Mouse (Mus musculus): ENCODE measurements around the gene Stip1. TPM values are rescaled to one million over a fixed set of nuclear protein-coding genes. Genes with fewer than 3 reads are reported as not detected.
A peak's percentile ranks its signal among the peaks of the same experiment; 100 is the strongest.

Stip1 gene
- polyA plus RNA-seq, 1 experiment from 2014 or later, result 428 TPM

DNA sequence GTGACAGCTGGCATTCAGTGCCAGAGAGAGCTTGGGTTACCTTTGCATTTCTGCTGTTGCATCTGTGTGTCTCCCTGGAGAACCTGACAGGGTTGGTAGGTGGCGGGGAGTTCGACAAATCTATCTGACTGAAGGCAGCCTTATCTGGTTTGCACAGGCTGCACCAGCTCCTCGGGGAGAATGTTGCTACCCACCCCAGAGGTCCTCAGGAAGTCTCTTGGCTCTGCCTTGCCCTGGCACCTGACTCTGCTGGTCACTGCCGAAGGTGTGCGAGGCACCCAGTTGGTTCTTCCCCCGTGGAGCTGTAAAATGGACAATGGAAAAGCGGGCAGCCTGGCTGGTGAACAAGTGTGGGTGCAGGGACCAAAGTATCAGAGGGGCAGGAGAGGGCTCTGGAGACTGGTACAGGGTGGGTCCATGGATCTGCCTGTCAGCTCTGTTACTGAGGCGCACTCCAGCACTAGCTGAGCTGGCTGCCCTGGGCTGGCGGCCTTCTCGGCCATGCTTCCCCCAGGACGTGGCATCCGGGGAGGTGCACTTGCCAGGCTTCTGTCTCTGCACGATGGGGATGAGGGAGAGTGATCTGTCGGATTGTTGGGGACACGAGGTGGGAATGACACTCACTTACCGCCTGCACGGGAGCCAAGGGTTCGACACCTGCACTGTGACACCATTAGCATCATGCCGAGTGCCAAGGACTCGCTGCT is 27.7 kb upstream of the Stip1 start:
- WGBS, result 57% methylated on average over 20 of the region's 20 CpGs

DNA sequence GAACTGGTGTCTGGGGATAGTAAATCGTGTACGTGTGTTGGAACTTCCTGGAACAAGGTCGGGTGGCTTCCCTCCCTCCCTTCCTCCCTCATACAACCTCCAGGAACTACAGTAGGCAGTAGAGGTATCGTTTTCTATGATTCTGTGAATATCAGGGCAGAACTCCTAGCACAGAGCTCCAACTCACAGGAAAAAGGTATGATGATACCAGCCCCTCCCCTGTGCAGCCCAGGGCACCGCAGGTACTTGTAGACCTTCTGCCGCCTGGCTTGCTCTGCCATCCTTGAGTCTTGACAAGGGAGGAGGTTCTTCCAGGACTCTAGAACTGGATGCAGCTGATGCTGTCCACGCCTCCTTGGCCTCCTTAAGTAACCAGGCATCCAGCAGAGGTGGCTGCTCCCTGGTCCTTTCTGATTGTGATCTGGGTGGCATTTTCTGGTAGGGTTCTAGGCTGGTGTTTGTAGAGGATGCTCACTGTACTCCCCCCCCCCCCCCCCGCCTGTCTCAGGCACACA is 27.1 kb upstream of the Stip1 start:
- WGBS, result 44% methylated on average over 7 of the region's 8 CpGs
- no peak overlapping the region for H3K27ac ChIP-seq (ENCODE audit: low read depth, low read length)
- no peak for DNase-seq (ENCODE audit: low spot score)
- peaks cover 45% of the 10 kb centered on the region for H3K4me1 ChIP-seq (replicated peaks; ENCODE audit: control insufficient read depth, insufficient read depth, low read length)
- H3K4me2 ChIP-seq (ENCODE audit: low read depth, low read length, severe bottlenecking), result no peak overlapping the region
- no peaks in the 10 kb centered on the region for H3K36me3 ChIP-seq (ENCODE audit: control insufficient read depth, insufficient read depth, low read length)
- H3K9ac ChIP-seq (ENCODE audit: low read length), result 0 out of 2 replicates have a peak overlapping the region, but pooled peaks have one; percentile 23
- no peak for ATAC-seq (replicated peaks; ENCODE audit: low FRiP score)
- peaks cover 4% of the 10 kb centered on the region; the same call in 1 of the 2 replicates for H3K27me3 ChIP-seq (ENCODE audit: control insufficient read depth, insufficient read depth, low read length)
- no peaks in the 10 kb centered on the region for H3K9me3 ChIP-seq (ENCODE audit: control insufficient read depth, low read length)
- H3K4me3 ChIP-seq (ENCODE audit: low read depth, low read length), result no peak overlapping the region

More for the DNA sequence above, 27.7 kb upstream of the Stip1 start:
- peaks cover 4% of the 10 kb centered on the region; the same call in 1 of the 2 replicates for H3K27me3 ChIP-seq (ENCODE audit: control insufficient read depth, insufficient read depth, low read length)
- ATAC-seq (replicated peaks; ENCODE audit: low FRiP score) (no peak), DNase-seq (ENCODE audit: low spot score) (no peak)
- peak overlapping the region; percentile 14; the same call in 1 of the 2 replicates for H3K9ac ChIP-seq (ENCODE audit: low read length)
- H3K4me2 ChIP-seq (ENCODE audit: low read depth, low read length, severe bottlenecking), result peak overlapping the region; percentile 33; the same call in 1 of the 2 replicates
- no peaks in the 10 kb centered on the region for H3K36me3 ChIP-seq (ENCODE audit: control insufficient read depth, insufficient read depth, low read length)
- H3K9me3 ChIP-seq (ENCODE audit: control insufficient read depth, low read length), result no peaks in the 10 kb centered on the region
- H3K4me3 ChIP-seq (ENCODE audit: low read depth, low read length), result no peak overlapping the region
- H3K4me1 ChIP-seq (replicated peaks; ENCODE audit: control insufficient read depth, insufficient read depth, low read length), result peaks cover 45% of the 10 kb centered on the region
- 0 out of 2 replicates have a peak overlapping the region, but pooled peaks have one; percentile 74 for H3K27ac ChIP-seq (ENCODE audit: low read depth, low read length)

DNA sequence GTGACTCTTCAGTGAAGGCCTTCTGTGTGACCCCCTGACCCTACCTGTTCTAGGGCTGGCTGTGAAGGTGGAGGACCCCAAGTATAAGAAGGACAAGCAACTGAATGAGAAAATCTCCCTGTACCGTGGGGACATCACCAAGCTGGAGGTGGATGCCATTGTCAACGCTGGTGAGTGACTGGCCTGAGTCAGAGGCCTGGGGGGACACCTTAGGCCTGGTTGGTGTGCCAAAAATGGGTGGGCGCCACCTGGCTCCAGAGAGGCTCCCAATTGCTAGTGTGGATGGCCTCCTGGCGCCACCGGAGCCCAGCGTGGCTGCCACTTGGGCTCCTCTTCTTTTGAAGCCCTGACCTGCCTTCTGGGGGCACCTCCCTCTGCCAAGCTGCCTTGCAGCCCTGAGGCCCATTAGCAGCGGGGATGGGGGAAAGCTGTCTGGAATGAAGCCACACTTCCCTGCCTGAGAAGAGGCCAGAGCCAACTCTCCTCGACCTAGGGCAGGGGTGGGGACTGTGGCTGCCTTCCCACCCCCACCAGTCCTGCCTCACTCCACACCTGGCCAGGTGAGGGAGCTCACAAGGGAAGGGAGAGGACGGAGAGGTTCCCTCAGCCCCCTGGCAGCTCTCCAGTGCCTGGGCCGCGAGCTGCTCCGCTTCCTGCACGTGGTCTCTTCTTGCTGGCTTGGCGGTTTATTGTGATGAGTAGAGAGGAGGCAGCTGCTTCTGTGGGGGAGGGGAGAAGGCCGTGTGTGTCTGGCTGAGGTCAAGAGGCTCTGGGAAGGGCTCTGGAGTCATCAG is 26.5 kb upstream of the Stip1 start:
- Histone ChIP-seq H3K27ac (ENCODE audit: low read depth, low read length) (no peak overlapping the region), H3K4me1 (replicated peaks; ENCODE audit: control insufficient read depth, insufficient read depth, low read length) (peaks cover 45% of the 10 kb centered on the region), H3K36me3 (ENCODE audit: control insufficient read depth, insufficient read depth, low read length) (no peaks in the 10 kb centered on the region), H3K4me2 (ENCODE audit: low read depth, low read length, severe bottlenecking) (no peak overlapping the region), H3K27me3 (ENCODE audit: control insufficient read depth, insufficient read depth, low read length) (peaks cover 4% of the 10 kb centered on the region; the same call in 1 of the 2 replicates), H3K9me3 (ENCODE audit: control insufficient read depth, low read length) (no peaks in the 10 kb centered on the region), H3K4me3 (ENCODE audit: low read depth, low read length) (no peak overlapping the region), H3K9ac (ENCODE audit: low read length) (0 out of 2 replicates have a peak overlapping the region, but pooled peaks have one; percentile 23)
- no peak for DNase-seq (ENCODE audit: low spot score)
- ATAC-seq (replicated peaks; ENCODE audit: low FRiP score), result no peak
- WGBS, result 40% methylated on average over 15 of the region's 15 CpGs

DNA sequence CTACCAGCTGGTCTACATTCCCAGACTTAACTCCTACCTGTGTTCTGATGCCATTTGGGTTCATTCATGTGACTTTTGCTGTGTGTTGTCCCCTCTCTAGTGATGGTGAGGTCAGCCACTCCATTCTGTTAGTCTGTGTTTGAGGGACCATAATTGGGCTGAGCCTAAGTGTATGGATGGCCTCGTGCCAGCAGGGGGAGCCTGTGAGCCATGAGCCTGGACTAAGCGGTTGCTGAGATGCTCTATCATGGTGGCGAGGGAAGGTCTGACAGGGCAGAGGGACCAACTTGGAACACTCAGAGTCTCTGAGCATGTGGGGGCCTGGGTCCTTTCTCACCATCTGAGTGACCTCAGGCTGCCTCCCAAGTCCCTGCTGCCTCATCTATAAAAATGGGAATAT is 24.8 kb upstream of the Stip1 start:
- WGBS, result 1% methylated on average over 3 of the region's 3 CpGs
- Histone ChIP-seq H3K4me2 (ENCODE audit: low read depth, low read length, severe bottlenecking) (no peak overlapping the region), H3K27me3 (ENCODE audit: control insufficient read depth, insufficient read depth, low read length) (peaks cover 6% of the 10 kb centered on the region; the same call in 1 of the 2 replicates), H3K4me1 (replicated peaks; ENCODE audit: control insufficient read depth, insufficient read depth, low read length) (peaks cover 35% of the 10 kb centered on the region), H3K27ac (ENCODE audit: low read depth, low read length) (no peak overlapping the region), H3K9me3 (ENCODE audit: control insufficient read depth, low read length) (no peaks in the 10 kb centered on the region), H3K36me3 (ENCODE audit: control insufficient read depth, insufficient read depth, low read length) (no peaks in the 10 kb centered on the region), H3K9ac (ENCODE audit: low read length) (peak overlapping the region; percentile 6; the same call in 1 of the 2 replicates), H3K4me3 (ENCODE audit: low read depth, low read length) (no peak overlapping the region)
- ATAC-seq (replicated peaks; ENCODE audit: low FRiP score) (peak; percentile 63; the same call in 1 of the 2 replicates), DNase-seq (ENCODE audit: low spot score) (peak; percentile 94)

DNA sequence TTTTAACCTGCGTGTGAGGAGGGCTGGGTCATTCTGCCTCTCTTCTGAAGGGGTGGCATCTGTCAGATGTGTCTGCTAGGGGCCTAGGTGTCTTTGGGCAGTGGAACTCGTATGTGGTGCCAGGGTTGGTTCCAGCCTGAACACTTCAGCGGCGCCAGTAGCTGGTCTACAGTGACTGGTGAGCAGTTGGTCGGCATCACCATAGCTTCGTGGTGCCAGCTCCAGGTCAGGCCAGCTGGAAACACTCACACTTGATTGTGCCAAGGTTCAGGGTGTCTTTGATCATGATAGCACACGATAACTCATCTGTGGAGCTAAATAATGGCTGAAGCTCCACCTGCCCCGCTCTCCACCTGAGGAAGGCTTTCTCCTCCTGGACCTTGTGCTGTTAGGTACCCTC is 23.1 kb upstream of the Stip1 start:
- peaks cover 27% of the 10 kb centered on the region for H3K4me1 ChIP-seq (replicated peaks; ENCODE audit: control insufficient read depth, insufficient read depth, low read length)
- H3K27me3 ChIP-seq (ENCODE audit: control insufficient read depth, insufficient read depth, low read length), result peaks cover 6% of the 10 kb centered on the region; the same call in 1 of the 2 replicates
- no peak overlapping the region for H3K4me2 ChIP-seq (ENCODE audit: low read depth, low read length, severe bottlenecking)
- H3K36me3 ChIP-seq (ENCODE audit: control insufficient read depth, insufficient read depth, low read length), result no peaks in the 10 kb centered on the region
- DNase-seq (ENCODE audit: low spot score) (no peak), ATAC-seq (replicated peaks; ENCODE audit: low FRiP score) (no peak)
- 88% methylated on average over 8 of the region's 8 CpGs for WGBS
- H3K27ac ChIP-seq (ENCODE audit: low read depth, low read length), result no peak overlapping the region
- no peaks in the 10 kb centered on the region for H3K9me3 ChIP-seq (ENCODE audit: control insufficient read depth, low read length)
- no peak overlapping the region for H3K4me3 ChIP-seq (ENCODE audit: low read depth, low read length)
- no peak overlapping the region for H3K9ac ChIP-seq (ENCODE audit: low read length)

DNA sequence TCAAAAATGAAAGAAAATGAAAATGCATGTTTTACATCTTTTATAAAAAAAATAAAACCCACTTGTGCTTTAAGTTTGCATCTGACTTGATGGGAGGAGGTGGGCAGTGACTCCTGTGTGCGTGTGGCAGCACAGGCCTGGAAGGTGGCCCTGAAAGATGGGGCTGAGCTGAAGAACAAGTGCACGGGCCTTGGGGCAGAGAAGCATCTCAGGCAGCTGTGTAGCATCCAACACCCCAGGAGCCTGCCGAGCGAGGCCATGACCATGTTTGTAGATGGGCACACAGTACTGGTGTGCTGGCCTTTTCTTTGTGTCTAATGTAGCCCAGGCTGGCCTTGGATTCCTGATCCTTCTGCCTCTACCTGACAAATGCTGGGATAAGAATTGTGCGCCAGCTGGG is 22.3 kb upstream of the Stip1 start:
- peaks cover 27% of the 10 kb centered on the region for H3K4me1 ChIP-seq (replicated peaks; ENCODE audit: control insufficient read depth, insufficient read depth, low read length)
- ATAC-seq (replicated peaks; ENCODE audit: low FRiP score) (no peak), DNase-seq (ENCODE audit: low spot score) (no peak)
- no peak overlapping the region for H3K4me2 ChIP-seq (ENCODE audit: low read depth, low read length, severe bottlenecking)
- H3K36me3 ChIP-seq (ENCODE audit: control insufficient read depth, insufficient read depth, low read length), result no peaks in the 10 kb centered on the region
- H3K9me3 ChIP-seq (ENCODE audit: control insufficient read depth, low read length), result no peaks in the 10 kb centered on the region
- WGBS, result 92% methylated on average over 5 of the region's 5 CpGs
- H3K9ac ChIP-seq (ENCODE audit: low read length), result no peak overlapping the region
- H3K27me3 ChIP-seq (ENCODE audit: control insufficient read depth, insufficient read depth, low read length), result peaks cover 7% of the 10 kb centered on the region; the same call in 1 of the 2 replicates
- H3K4me3 ChIP-seq (ENCODE audit: low read depth, low read length), result no peak overlapping the region
- no peak overlapping the region for H3K27ac ChIP-seq (ENCODE audit: low read depth, low read length)

DNA sequence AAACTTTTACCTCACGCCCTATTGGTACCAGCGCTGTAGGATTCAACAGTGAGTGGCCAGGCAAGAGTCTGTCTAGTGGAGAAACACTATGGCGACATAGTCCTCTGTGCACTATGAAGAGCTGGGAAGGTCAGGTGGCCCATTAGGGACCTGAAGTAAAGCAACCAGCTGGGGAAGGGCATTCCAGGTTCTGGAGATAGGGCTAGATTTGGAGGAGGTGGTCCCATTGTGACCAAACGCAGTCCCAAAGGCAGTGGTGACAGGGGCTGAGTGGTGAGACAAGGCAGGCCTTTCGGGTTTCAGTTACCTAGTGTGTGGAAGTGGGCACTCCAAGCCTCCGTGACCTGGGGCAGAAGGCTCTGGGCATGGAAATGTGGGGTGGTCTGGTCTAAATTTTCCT is 18.8 kb upstream of the Stip1 start:
- no peaks in the 10 kb centered on the region for H3K9me3 ChIP-seq (ENCODE audit: control insufficient read depth, low read length)
- peaks cover 6% of the 10 kb centered on the region; the same call in 1 of the 2 replicates for H3K27me3 ChIP-seq (ENCODE audit: control insufficient read depth, insufficient read depth, low read length)
- H3K4me2 ChIP-seq (ENCODE audit: low read depth, low read length, severe bottlenecking), result peak overlapping the region; percentile 99
- H3K27ac ChIP-seq (ENCODE audit: low read depth, low read length), result no peak overlapping the region
- ATAC-seq (replicated peaks; ENCODE audit: low FRiP score), result no peak
- H3K9ac ChIP-seq (ENCODE audit: low read length), result no peak overlapping the region
- no peak overlapping the region for H3K4me3 ChIP-seq (ENCODE audit: low read depth, low read length)
- DNase-seq (ENCODE audit: low spot score), result no peak
- H3K36me3 ChIP-seq (ENCODE audit: control insufficient read depth, insufficient read depth, low read length), result no peaks in the 10 kb centered on the region
- H3K4me1 ChIP-seq (replicated peaks; ENCODE audit: control insufficient read depth, insufficient read depth, low read length), result peaks cover 19% of the 10 kb centered on the region
- 55% methylated on average over 6 of the region's 6 CpGs for WGBS

DNA sequence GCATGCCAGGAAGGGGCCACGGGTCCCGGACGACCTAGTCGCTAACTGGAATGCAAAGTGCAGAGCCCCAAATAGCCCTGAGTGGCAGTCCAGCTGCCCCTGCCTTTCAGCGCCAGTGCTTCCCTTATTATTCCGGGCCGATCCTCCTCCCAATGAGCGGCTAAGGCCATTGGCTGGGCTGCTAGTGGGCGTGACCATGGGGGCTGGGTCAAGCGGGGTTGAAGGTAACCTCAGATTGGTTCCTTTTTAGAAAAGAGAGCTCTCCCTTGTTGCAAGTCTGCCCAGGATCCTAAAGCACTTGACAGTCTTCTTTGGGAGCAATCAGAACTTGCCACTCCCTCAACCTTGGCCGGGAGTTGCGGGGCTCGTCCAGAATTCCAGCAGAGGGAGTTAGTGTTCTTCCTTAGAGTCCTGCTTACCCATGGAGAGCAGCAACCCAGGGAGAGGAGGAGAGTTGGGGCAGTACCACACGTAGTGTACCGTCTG is 18.0 kb upstream of the Stip1 start:
- no peaks in the 10 kb centered on the region for H3K9me3 ChIP-seq (ENCODE audit: control insufficient read depth, low read length)
- no peak overlapping the region for H3K9ac ChIP-seq (ENCODE audit: low read length)
- DNase-seq (ENCODE audit: low spot score), result peak; percentile 90
- peaks cover 19% of the 10 kb centered on the region for H3K4me1 ChIP-seq (replicated peaks; ENCODE audit: control insufficient read depth, insufficient read depth, low read length)
- H3K36me3 ChIP-seq (ENCODE audit: control insufficient read depth, insufficient read depth, low read length), result no peaks in the 10 kb centered on the region
- H3K4me3 ChIP-seq (ENCODE audit: low read depth, low read length), result peak overlapping the region; percentile 59; the same call in 1 of the 2 replicates
- peak; percentile 81 for ATAC-seq (replicated peaks; ENCODE audit: low FRiP score)
- WGBS, result 0% methylated on average over 15 of the region's 15 CpGs
- no peak overlapping the region for H3K27ac ChIP-seq (ENCODE audit: low read depth, low read length)
- peaks cover 6% of the 10 kb centered on the region; the same call in 1 of the 2 replicates for H3K27me3 ChIP-seq (ENCODE audit: control insufficient read depth, insufficient read depth, low read length)
- peak overlapping the region; percentile 99 for H3K4me2 ChIP-seq (ENCODE audit: low read depth, low read length, severe bottlenecking)
